Mouse (Mus musculus): ENCODE data around the gene Rpl26.

DNA sequence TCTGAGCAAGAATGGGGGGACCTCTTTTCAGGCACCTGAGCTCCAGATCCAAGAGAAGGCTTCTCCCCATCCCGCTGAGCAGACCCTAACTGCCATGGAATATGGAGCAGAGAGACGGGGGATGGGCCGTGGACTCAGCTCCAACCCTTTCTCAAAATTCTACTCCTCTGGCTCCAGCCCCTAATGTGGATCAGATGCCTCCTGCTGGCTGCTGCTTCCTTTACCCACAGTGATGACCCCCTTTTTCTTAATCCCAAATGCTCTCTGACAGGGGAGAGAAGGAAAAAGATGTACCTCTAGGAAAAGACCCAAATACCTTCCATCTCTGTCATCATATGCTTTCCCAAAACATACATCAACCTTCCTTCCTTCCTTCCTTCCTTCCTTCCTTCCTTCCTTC lies 25.6 kb downstream of the Rpl26 start, which contains the start of gene Odf4:
- TF ChIP-seq CTCF (IDR thresholded peaks at IDR 0.05; ENCODE audit: low read depth, low read length) (no peak), POLR2A (IDR thresholded peaks at IDR 0.05; ENCODE audit: borderline replicate concordance, low read depth, low read length) (no peak)

All from bone marrow macrophage, adult 2 months (primary cell).